Mouse (Mus musculus): ENCODE measurements around the gene Slc9a2. TPM values are rescaled to one million over a fixed set of nuclear protein-coding genes. Genes with fewer than 3 reads are reported as not detected.

Gene Slc9a2
- polyA plus RNA-seq (2017; shearing (Covaris generic)) = not detected

DNA sequence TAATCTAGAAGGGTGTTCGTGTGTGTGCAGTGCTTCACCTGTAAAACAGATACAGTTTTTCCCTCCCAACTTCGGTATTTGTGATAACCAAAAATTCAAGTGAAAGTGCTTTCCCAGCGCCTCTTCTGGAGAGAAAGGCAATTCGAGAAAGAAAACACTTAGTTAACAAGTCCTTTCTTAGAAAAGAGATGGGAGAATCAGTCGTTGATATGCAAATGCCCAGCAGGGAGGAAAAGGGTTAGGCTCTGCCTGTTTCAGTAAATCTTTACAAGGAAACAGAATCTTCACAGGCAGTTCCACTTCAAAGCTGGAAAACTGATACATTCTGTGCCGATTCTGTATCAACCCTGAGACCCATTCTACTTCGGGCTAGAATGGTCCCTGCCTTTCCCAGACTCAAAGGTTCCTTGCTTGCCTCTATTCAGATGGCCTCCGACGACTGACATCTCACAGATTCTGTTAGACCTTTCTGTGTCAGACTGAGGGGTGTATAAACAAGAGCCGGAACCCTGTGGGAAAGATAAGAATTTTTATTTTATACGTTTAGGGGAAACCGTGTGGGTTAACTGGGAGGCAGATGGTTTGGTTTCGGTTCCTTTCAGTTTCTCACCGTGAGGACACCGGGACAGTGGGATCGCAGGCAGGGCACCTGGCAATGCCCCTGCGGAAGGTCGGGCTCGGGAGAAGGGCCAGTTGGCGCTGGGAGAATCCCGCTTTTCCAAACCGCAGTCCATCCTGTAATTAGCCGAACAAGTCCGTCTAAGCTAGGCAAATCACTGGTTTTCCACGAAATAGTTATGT lies at the start of gene Slc9a2:
TSS of gene Slc9a2 (plus strand) at position 508 of the 801 bp plus-strand sequence.

DNA sequence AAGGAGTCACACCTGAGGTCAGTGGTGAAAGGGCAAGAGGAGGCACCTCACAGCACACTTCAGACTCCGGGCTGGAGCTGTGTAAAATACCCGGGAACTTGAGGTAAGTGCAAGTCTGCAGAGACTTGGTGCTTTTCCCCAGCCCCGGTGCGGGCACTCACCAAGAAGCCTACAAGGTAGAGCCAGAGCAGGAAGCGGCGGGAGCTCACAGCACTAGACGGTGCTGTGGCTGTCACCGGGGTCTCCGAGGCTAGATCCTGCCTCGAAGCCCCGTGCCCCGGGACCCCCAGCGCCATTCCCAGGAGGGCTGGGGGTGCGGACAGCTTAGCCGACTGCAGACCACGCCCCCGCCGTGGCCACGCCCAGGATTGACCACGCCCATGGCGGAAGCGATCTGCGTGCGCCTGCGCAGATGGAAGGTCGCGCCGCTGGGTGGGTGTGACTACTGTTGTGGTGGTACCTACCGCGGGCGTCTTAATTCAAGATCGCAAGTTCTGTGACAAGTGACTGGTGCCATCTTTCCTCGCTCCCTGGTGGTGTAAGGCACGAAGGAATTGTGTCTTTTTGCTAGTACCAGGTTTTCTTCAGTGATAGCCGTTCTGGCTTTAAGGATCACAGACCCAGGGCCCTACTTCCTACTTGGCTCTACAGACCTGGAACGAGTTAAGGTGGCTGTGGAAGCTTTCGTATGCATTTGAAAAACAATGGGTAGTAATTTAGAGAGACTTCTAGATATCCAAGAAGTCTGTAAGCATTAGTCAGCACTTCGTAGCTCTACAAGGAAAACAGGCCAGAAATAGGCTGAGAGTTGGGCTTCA lies 110.2 kb downstream of the Slc9a2 start, which contains the start of gene Mfsd9:
TSS of gene Mfsd9 (minus strand) at position 364 of the 818 bp plus-strand sequence.

DNA sequence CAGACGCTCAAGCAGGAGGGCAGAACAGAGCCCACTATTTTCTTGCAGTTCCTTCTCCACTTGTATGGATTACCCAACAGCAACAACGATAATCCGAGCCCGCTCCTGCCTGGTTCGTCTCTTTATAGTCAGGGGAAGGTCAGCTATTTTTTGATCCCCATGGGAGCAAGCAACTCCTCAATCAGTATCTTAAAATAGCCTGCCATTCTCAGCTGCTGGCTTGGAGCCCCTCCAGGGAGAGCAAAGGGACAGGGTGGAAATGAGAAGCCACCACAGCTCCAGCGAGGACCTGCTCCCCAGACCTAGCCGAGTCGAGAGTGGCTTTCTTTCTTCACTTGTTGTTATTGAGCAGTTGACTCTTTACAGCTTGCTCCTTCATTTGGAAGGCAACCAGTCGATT lies 125.0 kb downstream of the Slc9a2 start, which contains the start of gene Tmem182:
TSS of gene Tmem182 (plus strand) at position 251 of the 400 bp plus-strand sequence.

Other genes starting within 250 kb of the Slc9a2 start
- gene Il18r1, start 215.0 kb upstream of the Slc9a2 start, polyA plus RNA-seq (2017; shearing (Covaris generic)) = 175 TPM
- 97.0 TPM for gene Il18rap, start 165.2 kb upstream of the Slc9a2 start, polyA plus RNA-seq (2017; shearing (Covaris generic))
- gene Slc9a4, start 100.5 kb upstream of the Slc9a2 start, polyA plus RNA-seq (2017; shearing (Covaris generic)) = not detected
- 0.27 TPM for gene Mfsd9, start 110.1 kb downstream of the Slc9a2 start, polyA plus RNA-seq (2017; shearing (Covaris generic))
- not detected for gene Tmem182, start 125.0 kb downstream of the Slc9a2 start, polyA plus RNA-seq (2017; shearing (Covaris generic))